Mouse (Mus musculus) cerebellum, adult 11-12 months (tissue): ENCODE measurements around the gene Sv2b.
"Not testable (repeated sequence)": the region's sequence is repeated elsewhere in the genome, so short reads cannot be mapped to it uniquely, and the experiment has no call there.

Experiments used
- DNase-seq: peaks from one replicate; pipeline ENCODE4 v3.0.0; 2022

The Sv2b gene

GRCm38 (mm10) chr7:75308457-75309312, at the start of gene Sv2b:
TSS of gene Sv2b (minus strand) at chr7:75309262.
- DNase-seq, result peak; percentile 68

- DNase-seq, result no peak
Measured at GRCm38 (mm10) chr7:75358284-75358851, 49.3 kb upstream of the Sv2b start.

GRCm38 (mm10) chr7:75355521-75355920, 46.5 kb upstream of the Sv2b start:
- peak; percentile 77 for DNase-seq

GRCm38 (mm10) chr7:75352777-75353374, 43.8 kb upstream of the Sv2b start:
- no peak for DNase-seq

- DNase-seq, result no peak
Measured at GRCm38 (mm10) chr7:75350172-75350571, 41.1 kb upstream of the Sv2b start.

GRCm38 (mm10) chr7:75332311-75332710, 23.2 kb upstream of the Sv2b start:
- DNase-seq, result no peak

- peak; percentile 95 for DNase-seq
Measured at GRCm38 (mm10) chr7:75329740-75330142, 20.7 kb upstream of the Sv2b start.

- peak; percentile 34 for DNase-seq
Measured at GRCm38 (mm10) chr7:75328721-75329362, 19.8 kb upstream of the Sv2b start.

GRCm38 (mm10) chr7:75325273-75325672, 16.2 kb upstream of the Sv2b start:
- no peak for DNase-seq

GRCm38 (mm10) chr7:75322742-75323141, 13.7 kb upstream of the Sv2b start:
- not testable (repeated sequence) for DNase-seq

- DNase-seq, result no peak
Measured at GRCm38 (mm10) chr7:75320009-75320408, 10.9 kb upstream of the Sv2b start.

GRCm38 (mm10) chr7:75318320-75318719, 9.3 kb upstream of the Sv2b start:
- no peak for DNase-seq

- DNase-seq, result no peak
Measured at GRCm38 (mm10) chr7:75314873-75315272, 5.8 kb upstream of the Sv2b start.

- DNase-seq, result no peak
Measured at GRCm38 (mm10) chr7:75309570-75309969, 508 bp upstream of the Sv2b start.

- no peak for DNase-seq
Measured at GRCm38 (mm10) chr7:75308140-75308456, 964 bp downstream of the Sv2b start.

- DNase-seq, result no peak
Measured at GRCm38 (mm10) chr7:75307570-75308087, 1.4 kb downstream of the Sv2b start.

- no peak for DNase-seq
Measured at GRCm38 (mm10) chr7:75305901-75306465, 3.1 kb downstream of the Sv2b start.

- DNase-seq, result peak; percentile 66
Measured at GRCm38 (mm10) chr7:75302523-75303215, 6.4 kb downstream of the Sv2b start.

GRCm38 (mm10) chr7:75299245-75299644, 9.8 kb downstream of the Sv2b start:
- peak; percentile 92 for DNase-seq

- no peak for DNase-seq
Measured at GRCm38 (mm10) chr7:75296688-75297119, 12.4 kb downstream of the Sv2b start.

GRCm38 (mm10) chr7:75295228-75295865, 13.7 kb downstream of the Sv2b start:
- no peak for DNase-seq

- peak; percentile 88 for DNase-seq
Measured at GRCm38 (mm10) chr7:75292246-75292645, 16.8 kb downstream of the Sv2b start.
